Comparison of ENCODE assay signal across 8 mouse cellular contexts in the genomic region with DNA sequence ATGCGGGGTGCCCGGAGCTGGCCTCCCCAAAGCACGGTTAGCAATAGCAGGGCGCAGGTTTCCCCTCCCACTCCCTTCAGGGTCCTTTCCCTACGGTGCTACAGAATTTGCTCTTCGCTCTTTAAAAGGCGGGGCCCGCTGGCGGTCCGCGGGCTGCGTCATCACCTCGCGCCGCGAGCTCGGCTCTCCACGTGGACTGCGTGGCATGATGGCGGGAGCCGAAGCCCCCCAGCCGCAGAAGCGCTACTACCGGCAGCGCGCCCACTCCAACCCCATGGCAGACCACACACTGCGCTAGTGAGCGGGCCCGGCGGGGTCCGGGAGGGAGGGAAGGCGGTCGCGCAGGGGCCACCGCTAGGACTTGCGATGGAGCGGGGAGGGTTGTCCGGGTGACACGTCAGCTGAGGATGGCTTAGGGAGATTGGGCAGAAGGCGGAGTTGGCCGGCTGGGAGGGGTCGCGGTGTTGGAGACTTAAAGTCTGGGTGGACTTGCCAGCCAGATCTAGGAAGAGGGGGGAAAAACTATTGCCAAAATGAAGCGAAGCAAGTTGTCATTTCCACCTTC. TPM values are rescaled to one million over a fixed set of nuclear protein-coding genes. Genes with fewer than 3 reads are reported as not detected.
A peak's percentile ranks its signal among the peaks of the same experiment; 100 is the strongest.
DNase-seq lines count a peak whose midpoint lies in the region; ATAC-seq lines count a peak whose summit lies in the region.

No protein-coding gene starts in this region.

- DNase-seq in c-Kit-positive CD71-negative TER-119-negative erythroid progenitor cells, embryonic 14.5 days (ENCODE audit: low read depth): peak; percentile 77
- DNase-seq in forebrain, embryonic 10.5 days (ENCODE audit: extremely low spot score, low spot score): peak; percentile 94
- DNase-seq in kidney, postnatal 14 days: peak; percentile 93
- DNase-seq in liver, embryonic 13.5 days: peak; percentile 78
- DNase-seq in natural killer cell, adult 2 months (ENCODE audit: low spot score in 2 of 2): peak; percentile 68 to 82

- H3K27ac ChIP-seq in forebrain, embryonic 10.5 days: peak overlapping the region; percentile 93
- peak overlapping the region; percentile 78 for H3K27ac ChIP-seq in heart, embryonic 15.5 days
- H3K27ac ChIP-seq in liver, embryonic 13.5 days: no peak overlapping the region; the same call in 1 of the 2 replicates
- peak overlapping the region; percentile 52 for H3K27ac ChIP-seq in stomach, embryonic 14.5 days (ENCODE audit: low read length)

- H3K36me3 ChIP-seq in forebrain, embryonic 10.5 days (replicated peaks): peaks cover 36% of the 10 kb centered on the region
- peaks cover 9% of the 10 kb centered on the region; the same call in 1 of the 2 replicates for H3K36me3 ChIP-seq in heart, embryonic 15.5 days
- peaks cover 23% of the 10 kb centered on the region for H3K36me3 ChIP-seq in liver, embryonic 13.5 days
- peaks cover 2% of the 10 kb centered on the region; the same call in 1 of the 2 replicates for H3K36me3 ChIP-seq in stomach, embryonic 14.5 days (ENCODE audit: control insufficient read depth, insufficient read depth, low read length)

- H3K4me1 ChIP-seq in forebrain, embryonic 10.5 days: peaks cover 30% of the 10 kb centered on the region
- peaks cover 15% of the 10 kb centered on the region for H3K4me1 ChIP-seq in heart, embryonic 15.5 days (replicated peaks)
- H3K4me1 ChIP-seq in liver, embryonic 13.5 days (replicated peaks): peaks cover 28% of the 10 kb centered on the region
- peaks cover 5% of the 10 kb centered on the region for H3K4me1 ChIP-seq in stomach, embryonic 14.5 days (ENCODE audit: control insufficient read depth, insufficient read depth, low read length)

- WGBS in forebrain, embryonic 10.5 days: under 1% methylated on average over 44 of the region's 44 CpGs
- under 1% methylated on average over 44 of the region's 44 CpGs for WGBS in heart, embryonic 15.5 days
- under 1% methylated on average over 44 of the region's 44 CpGs for WGBS in liver, embryonic 13.5 days (ENCODE audit: insufficient replicate concordance)
- WGBS in stomach, embryonic 14.5 days: under 1% methylated on average over 44 of the region's 44 CpGs

- H3K4me2 ChIP-seq in heart, embryonic 15.5 days: peak overlapping the region; percentile 100
- H3K4me2 ChIP-seq in liver, embryonic 13.5 days: peak overlapping the region; percentile 94
- peak overlapping the region; percentile 99 for H3K4me2 ChIP-seq in stomach, embryonic 14.5 days (replicated peaks; ENCODE audit: low read depth, low read length)

- peak overlapping the region; percentile 76 for H3K9ac ChIP-seq in heart, embryonic 15.5 days
- H3K9ac ChIP-seq in liver, embryonic 13.5 days: peak overlapping the region; percentile 70
- peak overlapping the region; percentile 60 for H3K9ac ChIP-seq in stomach, embryonic 14.5 days (replicated peaks; ENCODE audit: low read depth, low read length)

- H3K4me3 ChIP-seq in forebrain, embryonic 10.5 days: peak overlapping the region; percentile 96
- H3K4me3 ChIP-seq in heart, embryonic 15.5 days: peak overlapping the region; percentile 98
- peak overlapping the region; percentile 78 for H3K4me3 ChIP-seq in liver, embryonic 13.5 days (replicated peaks)
- H3K4me3 ChIP-seq in stomach, embryonic 14.5 days (ENCODE audit: low read depth, low read length): peak overlapping the region; percentile 72

- no peaks in the 10 kb centered on the region for H3K9me3 ChIP-seq in forebrain, embryonic 10.5 days
- H3K9me3 ChIP-seq in heart, embryonic 15.5 days (replicated peaks): no peaks in the 10 kb centered on the region
- H3K9me3 ChIP-seq in liver, embryonic 13.5 days (replicated peaks): no peaks in the 10 kb centered on the region
- no peaks in the 10 kb centered on the region for H3K9me3 ChIP-seq in stomach, embryonic 14.5 days (ENCODE audit: control insufficient read depth, low read depth, low read length)

- peaks cover 24% of the 10 kb centered on the region for H3K27me3 ChIP-seq in forebrain, embryonic 10.5 days (ENCODE audit: poor library complexity, severe bottlenecking)
- peaks cover 16% of the 10 kb centered on the region for H3K27me3 ChIP-seq in heart, embryonic 15.5 days
- peaks cover 43% of the 10 kb centered on the region for H3K27me3 ChIP-seq in liver, embryonic 13.5 days
- no peaks in the 10 kb centered on the region for H3K27me3 ChIP-seq in stomach, embryonic 14.5 days (ENCODE audit: control insufficient read depth, insufficient read depth, low read length)

- peak; percentile 87 for ATAC-seq in CD4-positive, CD25-positive, alpha-beta regulatory T cell, adult 4 months
- ATAC-seq in heart, embryonic 15.5 days (replicated peaks; ENCODE audit: insufficient number of reproducible peaks, insufficient read depth, low FRiP score, low read depth): peak; percentile 86
- ATAC-seq in liver, embryonic 13.5 days (ENCODE audit: low read depth): peak; percentile 78
- peak; percentile 83 for ATAC-seq in stomach, embryonic 14.5 days (ENCODE audit: insufficient number of reproducible peaks, insufficient read depth, low FRiP score, low read depth)

RNA-seq across cellular contexts. Expression of a gene that starts 0.5 kb away (rescaled TPM):
- polyA plus RNA-seq in CD4-positive, CD25-positive, alpha-beta regulatory T cell, adult 4 months (2017; shearing (Covaris generic)): under 1 TPM in 1 of 2 experiments, not detected in 1; 0.38 TPM
- polyA plus RNA-seq in forebrain, embryonic 10.5 days (2016; fragmentation: Nextera tagmentation; extraction: Ambion mirVana): 0.18 and 0.21 TPM in 2 replicates
- polyA plus RNA-seq in heart, embryonic 15.5 days (2015; fragmentation: Nextera tagmentation; extraction: Ambion mirVana): 0.30 and 0.42 TPM in 2 replicates
- 0.07 and 0.14 TPM in 2 replicates for polyA plus RNA-seq in liver, embryonic 13.5 days (2015; fragmentation: Nextera tagmentation; extraction: Ambion mirVana)
- polyA plus RNA-seq in stomach, embryonic 14.5 days (2014; fragmentation: Nextera tagmentation; extraction: Ambion mirVana): 0.80 and 1.1 TPM in 2 replicates

RNA-seq across cellular contexts. Expression of a gene that starts 0.6 kb away (rescaled TPM):
- 10 to 100 TPM; 29.9 to 30.2 TPM for polyA plus RNA-seq in CD4-positive, CD25-positive, alpha-beta regulatory T cell, adult 4 months (2017; shearing (Covaris generic))
- 62.1 and 65.2 TPM in 2 replicates for polyA plus RNA-seq in forebrain, embryonic 10.5 days (2016; fragmentation: Nextera tagmentation; extraction: Ambion mirVana)
- 27.7 and 32.0 TPM in 2 replicates for polyA plus RNA-seq in heart, embryonic 15.5 days (2015; fragmentation: Nextera tagmentation; extraction: Ambion mirVana)
- 28.3 and 29.5 TPM in 2 replicates for polyA plus RNA-seq in liver, embryonic 13.5 days (2015; fragmentation: Nextera tagmentation; extraction: Ambion mirVana)
- polyA plus RNA-seq in stomach, embryonic 14.5 days (2014; fragmentation: Nextera tagmentation; extraction: Ambion mirVana): 65.5 and 70.6 TPM in 2 replicates

RNA-seq across cellular contexts. Expression of a gene that starts 6.2 kb away (rescaled TPM):
- polyA plus RNA-seq in CD4-positive, CD25-positive, alpha-beta regulatory T cell, adult 4 months (2017; shearing (Covaris generic)): under 1 TPM in 1 of 2 experiments, not detected in 1; 0.27 TPM
- polyA plus RNA-seq in forebrain, embryonic 10.5 days (2016; fragmentation: Nextera tagmentation; extraction: Ambion mirVana): 0.11 and 0.16 TPM in 2 replicates
- 0.08 and 0.13 TPM in 2 replicates for polyA plus RNA-seq in heart, embryonic 15.5 days (2015; fragmentation: Nextera tagmentation; extraction: Ambion mirVana)
- polyA plus RNA-seq in liver, embryonic 13.5 days (2015; fragmentation: Nextera tagmentation; extraction: Ambion mirVana): not detected in 2 replicates
- polyA plus RNA-seq in stomach, embryonic 14.5 days (2014; fragmentation: Nextera tagmentation; extraction: Ambion mirVana): 0.13 and 0.18 TPM in 2 replicates

RNA-seq across cellular contexts. Expression of a gene that starts 11.2 kb away (rescaled TPM):
- polyA plus RNA-seq in CD4-positive, CD25-positive, alpha-beta regulatory T cell, adult 4 months (2017; shearing (Covaris generic)): 10 to 100 TPM; 38.2 to 54.1 TPM
- 110 and 117 TPM in 2 replicates for polyA plus RNA-seq in forebrain, embryonic 10.5 days (2016; fragmentation: Nextera tagmentation; extraction: Ambion mirVana)
- polyA plus RNA-seq in heart, embryonic 15.5 days (2015; fragmentation: Nextera tagmentation; extraction: Ambion mirVana): 81.9 and 86.0 TPM in 2 replicates
- polyA plus RNA-seq in liver, embryonic 13.5 days (2015; fragmentation: Nextera tagmentation; extraction: Ambion mirVana): 65.7 and 75.6 TPM in 2 replicates
- 78.6 and 83.7 TPM in 2 replicates for polyA plus RNA-seq in stomach, embryonic 14.5 days (2014; fragmentation: Nextera tagmentation; extraction: Ambion mirVana)

RNA-seq across cellular contexts. Expression of a gene that starts 18.1 kb away (rescaled TPM):
- polyA plus RNA-seq in CD4-positive, CD25-positive, alpha-beta regulatory T cell, adult 4 months (2017; shearing (Covaris generic)): under 1 TPM; 0.19 to 0.73 TPM
- 1.1 and 1.2 TPM in 2 replicates for polyA plus RNA-seq in forebrain, embryonic 10.5 days (2016; fragmentation: Nextera tagmentation; extraction: Ambion mirVana)
- 0.13 and 0.25 TPM in 2 replicates for polyA plus RNA-seq in heart, embryonic 15.5 days (2015; fragmentation: Nextera tagmentation; extraction: Ambion mirVana)
- polyA plus RNA-seq in liver, embryonic 13.5 days (2015; fragmentation: Nextera tagmentation; extraction: Ambion mirVana): 0.07 TPM in 1 of 2 replicates, not detected in the other
- polyA plus RNA-seq in stomach, embryonic 14.5 days (2014; fragmentation: Nextera tagmentation; extraction: Ambion mirVana): 2.0 and 2.3 TPM in 2 replicates
